Mouse (Mus musculus) bone marrow macrophage, adult 2 months (primary cell): ENCODE results near the gene Fnip2. TPM values are rescaled to one million over a fixed set of nuclear protein-coding genes. Genes with fewer than 3 reads are reported as not detected.

Experiments used
- H3K27ac ChIP-seq: 2 replicates; pipeline ENCODE4 v1.5.1; 2012; ENCODE audit warnings: low read depth, low read length; ENCODE audit not compliant: insufficient read depth
- H3K4me1 ChIP-seq: 2 replicates; pipeline ENCODE4 v1.6.1; 2012; ENCODE audit warnings: low read length; ENCODE audit not compliant: control insufficient read depth, insufficient read depth
- H3K4me3 ChIP-seq: 2 replicates; pipeline ENCODE4 v1.5.1; 2012; ENCODE audit warnings: mild to moderate bottlenecking, low read length, moderate library complexity; ENCODE audit not compliant: insufficient read depth
- CTCF ChIP-seq: IDR thresholded peaks from 2 replicates; pipeline ENCODE4 v1.5.1; 2012; ENCODE audit warnings: low read depth, mild to moderate bottlenecking, low read length, moderate library complexity
- POLR2A ChIP-seq: IDR thresholded peaks from 2 replicates; pipeline ENCODE4 v1.6.1; 2012; ENCODE audit warnings: mild to moderate bottlenecking, low read depth, low read length, borderline replicate concordance
- polyA plus RNA-seq: library from polyadenylated mRNA; stranded (reverse); fragments of >200 nt; gene quantifications from 2 replicates; pipeline ENCODE4 v1.2.4, GENCODE M21; 2012; ENCODE audit not compliant: missing spikeins, insufficient read depth, insufficient read length

Fnip2 gene
- 125 and 135 TPM in 2 replicates for polyA plus RNA-seq

DNA sequence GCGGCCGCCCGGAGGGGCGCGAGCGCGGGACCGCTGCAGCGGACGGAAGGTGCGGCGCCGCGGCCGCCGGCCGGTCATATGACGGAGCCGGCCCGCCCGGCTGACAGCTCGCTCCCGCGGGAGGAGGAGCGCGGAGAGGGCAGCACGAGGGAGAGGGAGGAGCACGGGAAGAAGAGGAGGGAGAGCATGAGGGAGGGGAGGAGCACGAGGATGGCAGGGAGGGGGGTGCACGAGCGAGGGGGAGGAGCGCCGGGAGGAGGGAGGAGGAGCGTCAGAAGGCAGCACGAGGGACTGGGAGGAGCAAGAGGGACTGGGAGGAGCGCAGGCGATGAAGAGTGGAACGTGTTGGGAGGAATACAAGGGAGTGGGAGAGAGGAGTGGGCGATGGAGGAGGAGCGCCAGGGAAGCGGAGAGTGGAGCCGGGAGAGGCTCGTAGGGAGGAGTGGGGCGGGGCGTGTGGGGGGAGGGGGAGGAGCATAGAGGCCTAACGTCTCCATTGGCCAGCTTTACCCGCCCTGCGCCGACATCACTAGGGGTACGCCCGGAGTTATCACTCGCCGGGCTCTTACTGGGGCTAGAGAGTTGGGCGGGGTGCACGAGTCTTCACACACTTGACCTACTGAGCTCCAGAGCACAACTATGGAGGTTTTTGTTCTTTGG lies at the start of gene Fnip2:
Fnip2 (minus strand) TSS at position 94 of the 660 bp plus-strand sequence.
- H3K27ac ChIP-seq: peak within 1 kb of the TSS; percentile 97

DNA sequence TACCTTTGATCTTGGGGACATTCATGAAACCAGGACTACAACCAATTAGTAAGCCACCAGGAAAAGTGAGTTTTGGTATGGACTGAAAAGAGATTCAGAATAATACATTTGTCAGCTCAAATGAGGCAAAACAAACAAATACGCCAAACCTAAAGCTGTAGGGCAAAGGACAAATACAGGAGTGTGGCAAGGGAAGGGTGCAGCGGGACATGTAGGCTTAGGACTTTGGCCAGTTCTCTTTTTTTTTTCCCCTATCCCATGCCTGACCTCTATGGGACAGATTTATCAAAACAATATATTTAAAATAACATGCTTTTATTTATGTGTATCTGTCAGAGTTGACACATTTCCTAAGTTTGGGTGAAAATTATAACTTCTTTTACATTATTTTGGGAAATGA lies 42.3 kb upstream of the Fnip2 start:
- Histone ChIP-seq H3K4me3 (no peak overlapping the region), H3K27ac (no peak overlapping the region), H3K4me1 (no peaks in the 10 kb centered on the region)
- no peak for TF ChIP-seq CTCF
- TF ChIP-seq POLR2A: no peak

More for the DNA sequence above, at the start of gene Fnip2:
- TF ChIP-seq CTCF (no peak), POLR2A (no peak)
- Histone ChIP-seq H3K4me1 (peaks cover 22% of the 10 kb centered on the region), H3K4me3 (peak within 1 kb of the TSS; percentile 95)

DNA sequence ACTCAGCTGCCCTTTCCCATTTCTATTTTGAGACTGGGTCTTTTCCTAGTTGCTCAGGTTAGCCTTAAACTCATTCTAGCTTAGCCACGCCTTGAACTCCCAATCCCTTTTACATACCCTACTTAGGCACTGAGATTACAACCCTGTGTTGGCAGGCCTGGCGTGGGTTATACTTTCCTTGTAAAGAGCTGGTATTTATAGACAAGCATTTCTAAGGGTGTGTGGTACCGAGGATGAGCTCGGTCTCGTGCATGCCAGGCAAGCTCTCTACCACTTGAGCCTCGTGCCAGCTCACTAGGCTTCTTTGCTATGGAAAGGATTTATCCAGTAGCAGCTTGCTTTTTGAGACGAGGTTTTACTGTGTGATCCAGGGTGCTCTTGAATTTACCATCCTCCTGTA lies 27.9 kb upstream of the Fnip2 start:
- Histone ChIP-seq H3K4me3 (no peak overlapping the region), H3K27ac (no peak overlapping the region), H3K4me1 (peaks cover 3% of the 10 kb centered on the region)
- TF ChIP-seq POLR2A (no peak), CTCF (no peak)

DNA sequence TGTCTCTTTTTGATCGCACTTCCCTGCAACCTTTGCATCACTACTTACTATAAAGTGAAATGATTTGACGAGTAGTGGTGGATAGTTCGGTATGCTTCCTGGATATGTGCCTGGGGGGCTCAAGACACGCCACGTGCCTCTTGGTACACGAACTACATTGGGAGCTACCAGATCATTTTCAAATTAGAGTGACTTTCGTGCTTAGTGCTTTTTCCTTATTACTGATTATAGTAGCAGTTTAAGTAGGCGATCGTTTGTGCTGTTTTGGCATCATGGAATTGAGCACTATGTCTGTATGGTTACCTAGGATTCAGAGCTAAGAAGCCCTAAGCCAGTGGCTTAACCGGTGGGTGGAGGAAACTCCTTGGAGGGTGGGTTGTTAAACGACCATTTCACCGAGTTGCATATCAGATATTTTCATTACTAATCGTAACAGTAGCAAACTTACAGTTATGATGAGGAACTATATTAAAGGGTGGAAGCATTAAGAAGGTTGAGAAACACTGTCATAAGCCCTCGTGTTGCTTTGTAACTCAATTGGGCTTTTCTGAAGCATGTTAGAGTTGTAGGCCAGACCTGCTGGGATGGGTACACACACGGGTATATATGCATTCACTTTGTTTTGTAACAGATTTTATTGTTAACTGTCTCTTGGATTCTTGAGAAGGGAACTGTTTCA lies 24.3 kb upstream of the Fnip2 start:
- Histone ChIP-seq H3K27ac (peak overlapping the region; percentile 68), H3K4me1 (peaks cover 5% of the 10 kb centered on the region), H3K4me3 (peak overlapping the region; percentile 84)
- TF ChIP-seq CTCF (no peak), POLR2A (no peak)

DNA sequence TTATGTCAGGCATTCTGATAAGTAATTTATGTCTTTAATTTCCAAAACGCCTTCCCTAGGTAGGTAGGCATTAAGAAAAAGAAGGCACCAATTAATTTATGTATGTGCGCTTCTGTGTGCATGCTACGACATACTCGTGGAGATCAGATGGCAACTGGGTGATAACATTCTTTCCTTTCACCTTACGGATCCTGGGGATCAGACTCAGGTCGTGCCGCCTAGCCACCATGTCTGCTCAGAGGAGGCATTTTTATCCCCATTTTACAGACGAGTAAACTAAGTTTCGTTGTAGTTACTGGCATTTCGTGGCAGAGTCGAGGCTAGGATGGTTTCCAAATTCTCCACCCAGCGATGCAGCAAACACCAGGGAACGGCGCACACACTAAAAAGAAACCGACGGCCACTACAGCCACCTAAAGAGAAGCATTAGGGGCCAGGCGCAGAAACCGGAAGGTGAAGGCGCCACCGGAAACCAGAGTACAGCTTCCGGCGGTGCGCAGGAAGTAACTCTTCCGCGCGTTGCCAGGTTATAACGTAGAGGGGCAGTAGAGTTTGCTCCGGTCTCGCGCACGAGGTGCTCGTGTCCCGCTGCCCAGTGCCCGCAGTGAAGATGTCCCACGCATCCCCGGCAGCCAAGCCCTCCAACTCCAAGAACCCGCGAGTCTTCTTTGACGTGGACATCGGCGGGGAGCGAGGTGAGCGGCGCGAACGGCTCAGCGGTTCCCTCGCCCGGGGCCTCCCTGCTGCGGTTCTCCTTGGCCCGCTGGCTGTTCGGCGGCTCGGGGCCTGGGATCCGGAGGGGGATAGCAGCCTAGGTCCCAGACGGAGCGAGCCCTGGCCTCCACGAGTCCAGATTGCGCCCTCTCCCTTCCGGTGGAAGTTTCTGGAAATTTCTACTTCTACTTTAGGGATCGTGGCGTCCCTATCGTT lies 23.5 kb upstream of the Fnip2 start, which contains the start of gene Ppid:
Ppid (plus strand) TSS at position 480 of the 930 bp plus-strand sequence.
- Histone ChIP-seq H3K27ac (peak within 1 kb of the TSS; percentile 68), H3K4me1 (peaks cover 5% of the 10 kb centered on the region), H3K4me3 (peak within 1 kb of the TSS; percentile 84)
- TF ChIP-seq CTCF (no peak), POLR2A (no peak; the same call in 1 of the 2 replicates)

DNA sequence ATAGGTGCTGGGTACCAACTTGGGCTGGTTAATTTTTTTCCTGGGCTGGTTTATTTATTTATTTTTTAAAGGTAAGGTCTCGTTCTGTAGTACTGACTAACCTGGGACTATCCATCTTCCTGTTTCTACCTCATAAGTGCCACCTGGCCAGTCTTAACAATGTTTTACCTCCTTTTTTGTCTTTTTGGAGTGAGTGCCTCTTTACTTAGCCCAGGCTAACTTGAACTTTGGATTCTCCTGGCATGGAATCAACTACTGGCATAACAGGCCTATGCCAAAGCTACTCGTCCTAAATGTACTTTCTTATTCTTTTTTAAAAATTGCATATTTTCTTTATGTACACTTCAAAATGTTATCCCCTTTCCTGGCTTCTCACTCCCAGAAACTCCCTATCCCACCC lies 22.1 kb upstream of the Fnip2 start:
- no peak for TF ChIP-seq CTCF
- no peak for TF ChIP-seq POLR2A
- Histone ChIP-seq H3K4me1 (peaks cover 5% of the 10 kb centered on the region), H3K4me3 (no peak overlapping the region), H3K27ac (no peak overlapping the region)

DNA sequence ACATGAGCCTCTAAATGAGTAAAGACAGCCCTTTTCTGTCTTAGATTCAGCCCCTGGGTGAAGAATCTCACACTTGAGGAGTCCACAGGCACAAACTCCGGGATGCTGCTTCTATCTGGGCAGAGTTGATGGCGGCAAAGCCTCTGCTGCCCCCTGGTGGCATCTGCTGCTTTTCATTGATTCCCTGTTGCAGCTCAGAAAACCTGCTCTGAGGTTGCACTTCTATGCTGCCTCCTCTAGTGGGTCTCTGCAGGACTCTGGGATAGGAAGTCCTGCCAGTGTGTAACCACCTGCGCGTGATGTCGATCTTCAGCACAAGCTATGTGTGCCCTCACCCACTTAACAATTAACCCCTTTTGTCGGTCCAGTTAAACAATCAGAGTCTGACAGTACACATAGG lies 19.2 kb upstream of the Fnip2 start:
- TF ChIP-seq CTCF: peak; percentile 87
- TF ChIP-seq POLR2A: no peak
- H3K4me3 ChIP-seq: no peak overlapping the region
- H3K4me1 ChIP-seq: peaks cover 5% of the 10 kb centered on the region
- H3K27ac ChIP-seq: no peak overlapping the region

DNA sequence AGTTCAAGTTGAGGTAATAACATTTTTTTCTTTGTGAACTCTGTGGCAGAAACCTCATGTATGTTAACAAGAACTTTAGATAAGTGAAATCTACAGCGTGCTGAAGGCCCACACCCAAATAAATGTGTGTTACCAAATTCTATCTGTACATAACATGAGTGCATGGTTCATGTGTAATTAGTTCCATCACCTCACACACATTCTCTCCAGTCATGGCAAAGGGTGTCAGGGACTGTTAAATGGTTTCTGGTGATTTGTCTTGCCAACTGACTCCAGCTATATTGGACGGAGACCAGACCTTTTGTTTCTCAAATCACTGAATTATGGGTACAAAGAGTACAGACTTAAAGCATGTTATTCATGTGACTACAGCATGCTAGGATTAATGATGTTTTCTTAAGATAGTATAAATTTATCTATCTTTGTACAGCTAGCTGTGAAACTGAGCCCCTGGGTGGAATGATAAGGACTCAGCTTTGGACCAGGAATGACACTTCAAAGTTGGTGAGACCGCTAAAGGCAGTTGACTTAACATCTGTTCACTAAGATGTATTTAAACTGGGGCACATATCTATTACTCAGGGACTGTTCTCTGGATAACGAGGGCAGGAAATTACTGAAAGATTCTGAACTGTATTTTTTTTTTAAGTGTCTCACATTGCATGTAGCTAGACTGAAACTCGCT lies 12.4 kb upstream of the Fnip2 start:
- Histone ChIP-seq H3K27ac (no peak overlapping the region), H3K4me1 (peaks cover 3% of the 10 kb centered on the region), H3K4me3 (no peak overlapping the region)
- TF ChIP-seq CTCF: no peak

DNA sequence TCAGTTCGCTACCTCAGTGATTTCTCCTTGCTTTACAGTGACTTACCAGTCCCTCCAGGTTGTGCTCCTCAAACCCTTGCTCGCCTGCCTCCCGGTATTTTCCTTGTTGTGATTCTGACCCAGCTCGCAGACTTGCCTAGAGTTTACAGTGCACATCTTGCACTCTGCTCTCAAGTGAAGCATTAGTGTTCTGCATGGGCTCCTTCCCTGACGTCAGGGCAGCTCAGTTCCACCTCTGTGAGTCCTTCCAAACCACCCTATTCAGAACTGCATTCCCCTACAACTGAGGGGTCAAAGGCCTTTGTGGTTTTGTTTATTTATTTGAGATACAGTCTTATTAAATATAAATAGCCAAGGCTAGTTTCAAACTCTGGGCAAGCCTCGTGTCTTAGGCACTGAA lies 10.6 kb upstream of the Fnip2 start:
- no peak for TF ChIP-seq POLR2A
- TF ChIP-seq CTCF: no peak
- no peak overlapping the region for H3K4me3 ChIP-seq
- no peak overlapping the region for H3K27ac ChIP-seq
- peaks cover 1% of the 10 kb centered on the region for H3K4me1 ChIP-seq
